Mouse (Mus musculus) G1E (cell line): ENCODE measurements at regions not wholly inside any gene's neighbourhood (a gene's known extent, or its start where the extent isn't known, plus 50 kb on each side); places are given as distances from the start of the nearest gene placed in this dataset.

Source experiments
- CTCF ChIP-seq: IDR thresholded peaks from 2 replicates; pipeline ENCODE4 v1.5.1; 2012; ENCODE audit warnings: low read depth, low read length, inconsistent platforms, mixed read lengths
- GATA1 ChIP-seq: IDR thresholded peaks from 2 replicates; pipeline ENCODE4 v1.6.1; 2012; ENCODE audit warnings: borderline replicate concordance, low read length, inconsistent platforms, mixed read lengths
- GATA2 ChIP-seq: IDR thresholded peaks from 2 replicates; pipeline ENCODE4 v1.6.1; 2012; ENCODE audit warnings: low read depth, low read length, inconsistent platforms, borderline replicate concordance
- TAL1 ChIP-seq: conservative IDR thresholded peaks from 2 replicates; pipeline ENCODE4 v1.6.1; 2012; ENCODE audit warnings: low read depth, low read length, inconsistent platforms, mixed read lengths

GRCm38 (mm10) chr13:57087398-57087797 is 191.6 kb upstream of the Trpc7 start:
- TF ChIP-seq CTCF = no peak
- no peak for TF ChIP-seq GATA1
- no peak for TF ChIP-seq TAL1
- TF ChIP-seq GATA2 = no peak
